Mouse (Mus musculus): ENCODE results near the gene Krtap27-1. TPM values are rescaled to one million over a fixed set of nuclear protein-coding genes. Genes with fewer than 3 reads are reported as not detected.

Gene Krtap27-1
- polyA plus RNA-seq, 1 experiment from 2014 or later: not detected

GRCm38 (mm10) chr16:88701072-88701864, 29.8 kb upstream of the Krtap27-1 start:
- no peak overlapping the region for H3K9ac ChIP-seq (ENCODE audit: low read length)
- TF ChIP-seq CTCF (IDR thresholded peaks at IDR 0.05; ENCODE audit: low read depth) (no peak), EP300 (optimal IDR thresholded peaks at IDR 0.05) (no peak)
- no peak overlapping the region for H3K4me2 ChIP-seq (replicated peaks; ENCODE audit: low read depth)
- H3K27ac ChIP-seq (replicated peaks): no peak overlapping the region
- H3K9me3 ChIP-seq (ENCODE audit: control insufficient read depth, low read length): no peaks in the 10 kb centered on the region
- ATAC-seq (ENCODE audit: low FRiP score, low TSS enrichment) (no peak), DNase-seq (ENCODE audit: low spot score) (no peak)
- no peaks in the 10 kb centered on the region for H3K4me1 ChIP-seq (replicated peaks; ENCODE audit: control insufficient read depth, insufficient read depth)
- H3K4me3 ChIP-seq (ENCODE audit: low read depth, low read length): no peak overlapping the region
- 32% methylated on average over 4 of the region's 4 CpGs for WGBS
- no peaks in the 10 kb centered on the region for H3K36me3 ChIP-seq (ENCODE audit: control insufficient read depth, insufficient read depth, low read length)
- H3K27me3 ChIP-seq (ENCODE audit: control insufficient read depth, insufficient read depth, low read length): no peaks in the 10 kb centered on the region

- no peak overlapping the region for H3K4me3 ChIP-seq (ENCODE audit: low read depth, low read length)
- no peak for DNase-seq (ENCODE audit: low spot score)
- no peaks in the 10 kb centered on the region for H3K27me3 ChIP-seq (ENCODE audit: control insufficient read depth, insufficient read depth, low read length)
- TF ChIP-seq EP300 (optimal IDR thresholded peaks at IDR 0.05): no peak
- no peak for TF ChIP-seq CTCF (IDR thresholded peaks at IDR 0.05; ENCODE audit: low read depth)
- no peak overlapping the region for H3K27ac ChIP-seq (replicated peaks)
- H3K9me3 ChIP-seq (ENCODE audit: control insufficient read depth, low read length): no peaks in the 10 kb centered on the region
- 79% methylated on average over 4 of the region's 4 CpGs for WGBS
- ATAC-seq (ENCODE audit: low FRiP score, low TSS enrichment): no peak
- no peaks in the 10 kb centered on the region for H3K4me1 ChIP-seq (replicated peaks; ENCODE audit: control insufficient read depth, insufficient read depth)
- H3K9ac ChIP-seq (ENCODE audit: low read length): no peak overlapping the region
- H3K36me3 ChIP-seq (ENCODE audit: control insufficient read depth, insufficient read depth, low read length): no peaks in the 10 kb centered on the region
- H3K4me2 ChIP-seq (replicated peaks; ENCODE audit: low read depth): no peak overlapping the region
Observed at GRCm38 (mm10) chr16:88696256-88696655, 24.8 kb upstream of the Krtap27-1 start.

GRCm38 (mm10) chr16:88681282-88681681, 9.8 kb upstream of the Krtap27-1 start:
- ATAC-seq (ENCODE audit: low FRiP score, low TSS enrichment) (no peak), DNase-seq (ENCODE audit: low spot score) (no peak)
- Histone ChIP-seq H3K9me3 (ENCODE audit: control insufficient read depth, low read length) (no peaks in the 10 kb centered on the region), H3K36me3 (ENCODE audit: control insufficient read depth, insufficient read depth, low read length) (no peaks in the 10 kb centered on the region), H3K4me2 (replicated peaks; ENCODE audit: low read depth) (no peak overlapping the region), H3K4me1 (replicated peaks; ENCODE audit: control insufficient read depth, insufficient read depth) (no peaks in the 10 kb centered on the region), H3K4me3 (ENCODE audit: low read depth, low read length) (no peak overlapping the region), H3K27me3 (ENCODE audit: control insufficient read depth, insufficient read depth, low read length) (no peaks in the 10 kb centered on the region), H3K27ac (replicated peaks) (no peak overlapping the region), H3K9ac (ENCODE audit: low read length) (no peak overlapping the region)
- WGBS: 62% methylated on average over 2 of the region's 2 CpGs
- TF ChIP-seq CTCF (IDR thresholded peaks at IDR 0.05; ENCODE audit: low read depth) (no peak), EP300 (optimal IDR thresholded peaks at IDR 0.05) (no peak)

GRCm38 (mm10) chr16:88679099-88679498, 7.6 kb upstream of the Krtap27-1 start:
- H3K4me3 ChIP-seq (ENCODE audit: low read depth, low read length): no peak overlapping the region
- H3K27ac ChIP-seq (replicated peaks): no peak overlapping the region
- H3K9ac ChIP-seq (ENCODE audit: low read length): no peak overlapping the region
- no peak for ATAC-seq (ENCODE audit: low FRiP score, low TSS enrichment)
- H3K4me1 ChIP-seq (replicated peaks; ENCODE audit: control insufficient read depth, insufficient read depth): no peaks in the 10 kb centered on the region
- H3K9me3 ChIP-seq (ENCODE audit: control insufficient read depth, low read length): no peaks in the 10 kb centered on the region
- no peak for DNase-seq (ENCODE audit: low spot score)
- no peaks in the 10 kb centered on the region for H3K27me3 ChIP-seq (ENCODE audit: control insufficient read depth, insufficient read depth, low read length)
- H3K4me2 ChIP-seq (replicated peaks; ENCODE audit: low read depth): no peak overlapping the region
- H3K36me3 ChIP-seq (ENCODE audit: control insufficient read depth, insufficient read depth, low read length): no peaks in the 10 kb centered on the region
- TF ChIP-seq CTCF (IDR thresholded peaks at IDR 0.05; ENCODE audit: low read depth) (no peak), EP300 (optimal IDR thresholded peaks at IDR 0.05) (no peak)
- WGBS: 79% methylated on average over 6 of the region's 6 CpGs

- no peaks in the 10 kb centered on the region for H3K4me1 ChIP-seq (replicated peaks; ENCODE audit: control insufficient read depth, insufficient read depth)
- peak; percentile 70 for TF ChIP-seq CTCF (IDR thresholded peaks at IDR 0.05; ENCODE audit: low read depth)
- no peak for TF ChIP-seq EP300 (optimal IDR thresholded peaks at IDR 0.05)
- ATAC-seq (ENCODE audit: low FRiP score, low TSS enrichment) (no peak; the same call in 1 of the 2 replicates), DNase-seq (ENCODE audit: low spot score) (no peak)
- WGBS: 50% methylated on average over 1 of the region's 1 CpGs
- no peak overlapping the region for H3K9ac ChIP-seq (ENCODE audit: low read length)
- H3K36me3 ChIP-seq (ENCODE audit: control insufficient read depth, insufficient read depth, low read length): no peaks in the 10 kb centered on the region
- no peak overlapping the region for H3K27ac ChIP-seq (replicated peaks)
- no peaks in the 10 kb centered on the region for H3K9me3 ChIP-seq (ENCODE audit: control insufficient read depth, low read length)
- H3K4me2 ChIP-seq (replicated peaks; ENCODE audit: low read depth): no peak overlapping the region
- H3K4me3 ChIP-seq (ENCODE audit: low read depth, low read length): no peak overlapping the region
- H3K27me3 ChIP-seq (ENCODE audit: control insufficient read depth, insufficient read depth, low read length): no peaks in the 10 kb centered on the region
Observed at GRCm38 (mm10) chr16:88657426-88657825, 14.0 kb downstream of the Krtap27-1 start.

GRCm38 (mm10) chr16:88651952-88652351, 19.5 kb downstream of the Krtap27-1 start:
- WGBS: 45% methylated on average over 2 of the region's 2 CpGs
- no peak for TF ChIP-seq CTCF (IDR thresholded peaks at IDR 0.05; ENCODE audit: low read depth)
- TF ChIP-seq EP300 (optimal IDR thresholded peaks at IDR 0.05): no peak

More at GRCm38 (mm10) chr16:88651952-88652351, 19.5 kb downstream of the Krtap27-1 start:
- Histone ChIP-seq H3K27ac (replicated peaks) (no peak overlapping the region), H3K4me2 (replicated peaks; ENCODE audit: low read depth) (no peak overlapping the region), H3K4me1 (replicated peaks; ENCODE audit: control insufficient read depth, insufficient read depth) (no peaks in the 10 kb centered on the region), H3K36me3 (ENCODE audit: control insufficient read depth, insufficient read depth, low read length) (no peaks in the 10 kb centered on the region), H3K9me3 (ENCODE audit: control insufficient read depth, low read length) (no peaks in the 10 kb centered on the region), H3K4me3 (ENCODE audit: low read depth, low read length) (no peak overlapping the region), H3K27me3 (ENCODE audit: control insufficient read depth, insufficient read depth, low read length) (no peaks in the 10 kb centered on the region), H3K9ac (ENCODE audit: low read length) (no peak overlapping the region)
- ATAC-seq (ENCODE audit: low FRiP score, low TSS enrichment): no peak
- no peak for DNase-seq (ENCODE audit: low spot score)

Measured in stomach, postnatal 0 days (tissue).